Mouse (Mus musculus) left cerebral cortex, postnatal 14 days (tissue): ENCODE results near the gene Zfyve21. TPM values are rescaled to one million over a fixed set of nuclear protein-coding genes. Genes with fewer than 3 reads are reported as not detected.

ENCODE experiments used
- DNase-seq, 2 experiments: peaks; one replicate each; pipeline ENCODE4 v3.0.0; 2021 to 2022; ENCODE audit warnings: low spot score in 2 of 2, mixed read lengths in 1 of 2
- intact Hi-C: fragments of 180-260 bp; cut with DNase I; formaldehyde crosslinking; loops from one replicate; pipeline ENCODE4 v1.15.1; 2025
- total RNA-seq, 2 experiments: library from RNA; stranded (reverse); gene quantifications; 2 replicates each; pipeline ENCODE4 v1.2.3; 2021

Zfyve21 gene
- total RNA-seq, 2 experiments from 2014 or later, result 19.8 TPM

DNA sequence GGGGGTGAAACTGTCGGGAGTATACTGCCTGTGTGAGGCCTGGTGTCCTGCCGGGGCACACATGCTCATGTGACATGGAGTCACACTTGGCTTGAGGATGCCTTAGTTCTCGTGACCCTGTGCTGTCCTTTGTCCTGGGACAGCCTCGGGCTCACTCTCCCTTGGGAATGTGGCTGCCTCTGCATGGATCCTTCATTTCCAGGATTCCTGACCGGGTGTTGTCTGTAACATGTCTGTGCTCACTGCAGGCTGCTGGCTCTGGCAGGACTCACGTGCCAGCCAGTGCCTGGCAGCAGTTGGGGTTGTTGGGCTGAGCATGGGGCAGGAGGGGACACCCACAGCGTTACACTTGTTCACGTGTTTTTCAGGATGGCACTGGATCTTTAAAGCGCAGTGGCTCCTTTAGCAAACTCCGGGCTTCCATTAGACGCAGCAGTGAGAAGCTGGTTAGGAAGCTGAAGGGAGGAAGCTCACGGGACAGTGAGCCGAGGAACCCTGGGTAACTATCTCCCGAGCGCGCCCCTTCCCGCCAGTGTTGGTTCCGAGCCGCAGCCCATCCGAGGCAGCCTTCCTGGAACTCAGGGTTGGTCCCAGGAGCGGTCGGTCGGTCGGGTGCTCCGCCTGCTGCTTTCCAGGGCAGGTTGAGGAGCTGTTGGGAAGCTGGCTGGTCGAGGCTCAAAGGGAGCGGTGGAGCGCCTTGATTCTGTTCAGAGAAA is 18.6 kb upstream of the Zfyve21 start:
- intact Hi-C loops, result no loop called here
- DNase-seq, result peak in 1 of 2 experiments; percentile 48

DNA sequence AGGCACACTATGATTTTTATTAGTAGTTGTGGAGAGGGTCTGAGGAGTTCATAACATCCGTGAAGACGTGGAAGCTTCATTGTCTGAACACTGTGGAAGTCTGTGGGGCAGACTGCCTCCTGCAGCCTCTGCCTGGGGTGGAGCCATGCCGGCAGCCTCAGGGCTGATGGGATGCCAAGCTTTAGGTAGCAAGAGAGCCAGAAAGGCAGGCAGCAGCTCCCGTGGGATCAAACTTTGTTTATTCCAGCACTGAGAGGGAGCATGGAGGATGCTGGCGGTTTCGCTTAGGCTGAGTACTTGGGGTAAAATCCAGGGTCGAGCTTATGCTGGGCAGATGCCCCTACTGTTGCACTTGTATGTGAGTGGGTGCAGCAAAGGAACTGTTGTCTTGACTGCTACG is 16.7 kb upstream of the Zfyve21 start:
- DNase-seq, result no peak
- intact Hi-C loops, result no loop called here

DNA sequence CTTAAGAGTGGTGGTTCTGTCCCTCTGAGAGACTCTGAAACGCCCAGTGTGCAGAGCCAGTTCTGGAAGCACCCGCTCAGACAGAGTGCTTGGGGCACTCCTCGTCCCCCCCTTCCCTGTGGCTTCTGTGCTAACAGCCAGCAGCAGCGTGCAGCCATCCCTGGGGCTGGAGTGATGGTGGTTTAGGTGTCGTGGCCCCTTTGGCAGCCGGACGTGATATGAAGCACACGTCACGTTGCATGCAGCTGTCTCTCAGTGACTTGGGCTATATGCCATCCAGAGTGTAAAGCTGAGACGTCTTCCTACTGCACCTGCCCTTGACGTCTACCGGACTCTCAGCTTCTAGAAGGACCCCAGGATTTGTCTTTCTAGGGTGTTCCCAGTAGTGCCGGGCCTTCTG is 15.5 kb upstream of the Zfyve21 start:
- intact Hi-C loops, result no loop called here
- DNase-seq, result no peak

DNA sequence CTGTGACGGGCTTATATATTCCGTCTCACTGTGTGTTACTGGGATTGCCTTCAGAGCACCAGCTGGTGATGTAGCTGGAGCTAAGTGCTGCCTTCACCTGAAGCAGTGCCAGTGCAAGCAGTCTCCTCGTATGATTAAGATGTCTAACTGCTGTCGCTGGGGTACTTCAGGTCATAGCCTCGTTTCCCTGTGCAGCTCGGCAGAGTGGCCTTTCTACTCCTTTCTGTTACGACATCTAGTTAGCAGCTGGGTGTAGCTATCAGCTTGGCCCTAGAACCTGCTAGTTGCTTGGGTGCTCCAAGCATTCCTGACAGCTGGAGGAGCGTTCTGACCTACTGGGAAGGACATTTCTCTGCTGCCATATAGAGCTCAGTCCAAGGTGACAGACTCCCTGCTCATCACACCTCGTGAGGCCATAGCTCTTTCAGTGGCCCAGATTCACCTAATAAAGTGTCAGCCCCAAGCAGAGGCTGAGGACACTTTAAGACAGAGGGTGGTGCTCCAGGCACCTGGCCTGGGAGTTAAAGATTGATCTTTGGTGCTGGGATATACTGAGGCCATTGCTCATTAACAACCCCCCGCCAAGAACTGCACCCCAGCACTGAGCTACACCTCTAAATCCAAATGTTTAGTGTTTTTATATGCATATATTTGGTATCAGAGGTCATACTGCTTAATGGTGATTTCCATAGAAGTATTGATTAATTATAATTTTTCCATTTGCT is 13.3 kb upstream of the Zfyve21 start:
- intact Hi-C loops, result no loop called here
- DNase-seq, result peak in 1 of 2 experiments; percentile 54

DNA sequence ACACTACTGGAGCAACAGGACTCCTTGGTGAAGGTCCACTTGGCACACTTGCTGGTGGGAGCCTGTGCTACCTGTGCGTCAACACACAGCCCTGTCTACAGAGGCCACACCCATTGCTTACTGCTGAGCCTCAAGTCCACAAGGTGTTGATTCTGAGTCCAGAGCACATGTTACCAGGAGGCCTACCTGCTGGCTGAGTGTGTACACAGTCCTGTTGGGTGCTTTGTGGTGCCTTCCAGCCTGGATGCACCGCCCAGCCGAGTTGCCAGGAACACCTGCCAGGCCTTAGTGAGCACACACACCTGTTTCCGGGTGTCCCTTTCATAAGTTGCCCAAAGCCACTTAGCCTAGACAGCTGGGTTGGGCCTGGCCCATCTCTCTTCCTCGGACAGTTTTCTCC is 10.4 kb upstream of the Zfyve21 start:
- no peak for DNase-seq
- intact Hi-C loops, result no loop called here

DNA sequence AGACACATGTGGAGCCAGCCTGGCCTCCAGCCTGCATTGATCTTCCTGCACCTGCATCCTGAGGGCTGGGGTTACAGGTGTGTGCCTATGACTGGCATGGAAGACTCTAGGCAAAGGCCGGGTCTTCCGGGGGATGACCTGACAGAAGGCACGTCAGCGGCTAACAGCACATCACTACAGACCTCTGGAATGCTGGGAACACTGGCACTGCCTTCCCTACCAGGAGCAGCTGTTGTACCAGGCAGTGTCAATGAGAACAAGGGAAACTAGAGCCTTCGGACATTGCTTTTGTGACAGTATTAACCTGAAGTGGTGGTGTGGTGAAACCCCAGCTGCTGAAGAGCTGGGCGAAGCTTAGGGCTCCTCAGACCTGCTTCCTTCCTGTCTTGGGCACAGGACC is 5.2 kb upstream of the Zfyve21 start:
- intact Hi-C loops, result no loop called here
- no peak for DNase-seq

DNA sequence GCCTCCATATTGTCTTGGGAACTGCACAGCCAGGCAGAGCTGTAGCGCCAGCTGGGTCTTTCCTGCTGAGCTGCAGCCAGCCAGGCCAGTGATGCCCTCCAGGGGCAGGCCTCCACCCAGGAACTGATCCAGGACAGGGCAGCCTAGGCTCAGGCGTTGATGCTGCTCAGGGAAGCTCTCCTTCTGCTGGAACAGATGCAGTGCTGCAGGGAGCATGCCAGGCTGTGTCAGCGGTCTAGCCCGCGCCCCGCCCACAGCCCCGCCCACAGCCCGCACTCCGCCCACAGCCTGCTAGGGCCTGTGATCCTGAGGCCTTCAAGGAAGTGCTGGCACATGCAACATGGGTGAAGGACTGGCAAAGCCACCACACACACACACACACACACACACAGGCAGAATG is 4.2 kb upstream of the Zfyve21 start:
- peak; percentile 66 to 74 for DNase-seq
- intact Hi-C loops, result no loop called here

DNA sequence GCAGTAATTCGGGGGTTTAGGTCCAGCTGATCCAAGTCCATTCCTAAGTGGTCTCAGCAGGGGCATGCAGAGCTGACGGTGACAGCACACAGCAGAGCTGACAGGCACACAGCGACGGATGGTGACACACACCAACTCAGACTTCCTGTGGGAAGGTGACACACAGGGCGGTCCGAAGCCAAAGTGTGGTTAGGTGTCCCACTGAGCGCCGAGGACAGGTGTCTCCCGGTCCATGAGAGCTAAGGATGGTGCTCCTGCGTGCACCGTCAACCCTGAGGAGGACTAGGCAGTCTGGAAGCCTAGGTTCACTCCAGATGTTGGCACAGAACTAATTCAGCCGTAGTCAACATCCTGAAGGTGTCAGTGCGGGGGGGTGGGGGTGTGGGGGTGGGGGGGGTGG is 1.9 kb upstream of the Zfyve21 start:
- no peak for DNase-seq
- intact Hi-C loops, result no loop called here

DNA sequence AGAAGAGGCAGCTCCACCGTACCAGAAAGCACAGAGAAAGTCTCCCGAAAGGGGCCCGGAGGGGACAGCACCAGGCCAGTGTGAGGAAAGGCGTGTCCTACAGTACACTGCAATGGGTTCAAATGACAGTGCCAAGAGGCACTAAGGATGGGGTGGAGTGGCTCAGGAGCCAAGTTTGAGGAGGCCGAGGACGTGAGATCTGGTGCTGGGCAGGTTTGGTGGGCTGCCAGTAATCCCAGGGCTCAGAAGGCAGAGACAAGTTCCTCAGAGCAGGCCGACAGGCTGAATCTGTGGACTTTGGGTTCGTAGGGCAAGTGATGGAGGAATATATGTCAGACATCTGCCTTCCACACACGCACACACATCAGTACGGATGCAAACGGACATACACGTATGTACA is 1.4 kb upstream of the Zfyve21 start:
- intact Hi-C loops, result no loop called here
- DNase-seq, result no peak

DNA sequence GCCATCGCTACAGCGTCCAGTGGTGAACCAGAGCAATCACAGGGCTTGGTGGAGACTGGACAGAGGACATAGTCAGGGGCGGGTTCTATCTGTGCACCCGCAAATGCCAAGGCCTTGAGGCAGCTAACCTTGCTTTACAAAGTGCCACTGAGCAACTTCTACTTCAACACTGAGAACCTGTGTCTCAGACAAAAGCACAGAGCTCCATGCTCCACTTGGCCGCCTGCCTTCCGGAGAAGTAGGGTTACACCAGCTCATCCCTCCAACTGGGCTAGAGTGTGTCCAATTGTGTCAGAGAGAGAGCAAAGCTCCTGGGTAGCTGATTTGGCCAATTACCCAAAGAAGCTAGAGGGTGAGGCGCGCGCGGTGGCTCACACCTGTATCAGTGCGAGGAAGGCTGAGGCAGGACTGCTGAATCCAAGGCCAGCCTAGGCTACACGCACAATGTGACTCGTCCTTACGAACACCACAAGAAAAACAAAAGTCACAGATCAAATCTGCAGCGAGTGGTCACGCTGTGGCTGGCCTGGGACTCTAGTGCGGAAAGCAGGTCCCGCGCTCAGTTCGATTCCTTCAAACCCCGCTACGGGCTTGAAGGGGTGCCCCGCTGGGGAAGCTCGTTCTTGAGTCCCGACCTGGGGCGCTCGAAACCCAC is 732 bp upstream of the Zfyve21 start:
- intact Hi-C loops, result no loop called here
- no peak for DNase-seq

DNA sequence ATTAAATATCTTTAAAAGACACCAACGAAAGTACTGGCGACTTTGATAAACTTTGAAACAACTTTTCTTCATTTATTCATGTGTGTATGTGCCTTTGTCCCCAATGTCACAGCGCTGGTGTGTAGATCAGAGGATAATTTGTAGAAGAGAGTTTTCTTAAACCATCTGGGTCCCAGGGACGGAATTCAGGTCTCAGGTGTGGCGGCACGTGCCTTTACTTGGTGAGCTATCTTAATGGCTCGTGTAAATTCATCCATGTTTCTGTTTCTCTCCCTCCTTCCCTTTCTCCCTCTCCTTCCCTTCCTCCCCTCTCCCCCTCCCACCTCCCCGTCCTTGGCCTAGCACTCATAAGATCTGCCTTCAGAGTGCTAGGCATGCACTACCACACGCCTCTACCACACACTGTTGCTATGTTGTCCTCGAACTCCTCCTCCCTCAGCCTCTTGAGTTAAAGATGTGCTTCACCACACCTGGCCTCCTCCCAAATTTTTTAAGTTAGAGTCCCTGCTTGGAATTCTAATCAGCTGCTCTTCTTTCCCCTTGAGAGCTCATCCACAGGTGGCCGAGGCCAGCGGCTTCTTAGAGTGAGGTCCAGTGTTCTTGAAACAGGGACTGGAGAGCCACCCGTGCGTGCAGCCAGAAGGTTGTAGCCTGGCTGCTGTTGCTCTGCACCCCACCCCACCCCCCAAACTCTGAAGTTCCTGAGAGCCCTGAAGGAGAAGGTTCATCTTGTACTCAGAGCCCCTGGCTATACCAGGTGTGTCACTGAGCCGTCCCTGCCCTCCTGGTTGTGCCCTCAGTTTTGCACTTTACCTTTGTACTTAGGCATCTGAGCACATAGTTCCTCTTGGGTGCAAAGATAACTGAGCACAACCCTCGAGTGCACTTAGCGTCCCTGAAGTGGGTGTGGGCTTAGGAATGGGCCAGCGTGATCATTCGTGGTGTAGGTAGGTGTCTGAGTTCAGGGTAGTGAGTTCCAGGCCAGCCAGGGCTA is 1.1 kb downstream of the Zfyve21 start:
- intact Hi-C loops, result no loop called here
- DNase-seq, result no peak

DNA sequence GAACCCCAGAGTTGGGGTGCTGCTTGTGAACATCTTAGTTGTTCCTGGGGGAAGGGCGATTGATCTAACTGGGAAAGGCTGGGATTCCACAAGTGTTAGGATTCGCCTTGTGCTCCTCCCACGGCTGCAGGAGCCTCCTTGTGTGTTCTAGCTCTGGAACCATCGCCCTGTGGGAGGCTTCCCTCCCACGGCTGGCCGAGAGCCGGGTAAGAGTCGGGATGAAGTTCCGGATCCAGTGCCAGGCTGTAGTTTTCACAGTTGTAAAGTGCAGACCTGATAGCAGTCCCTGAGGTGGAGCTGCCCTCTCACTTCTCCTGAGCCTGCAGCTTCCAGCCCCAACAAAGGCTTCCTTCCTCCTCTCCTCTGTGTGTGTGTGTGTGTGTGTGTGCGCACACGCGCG is 2.6 kb downstream of the Zfyve21 start:
- peak; percentile 61 to 79 for DNase-seq
- intact Hi-C loops, result no loop called here

DNA sequence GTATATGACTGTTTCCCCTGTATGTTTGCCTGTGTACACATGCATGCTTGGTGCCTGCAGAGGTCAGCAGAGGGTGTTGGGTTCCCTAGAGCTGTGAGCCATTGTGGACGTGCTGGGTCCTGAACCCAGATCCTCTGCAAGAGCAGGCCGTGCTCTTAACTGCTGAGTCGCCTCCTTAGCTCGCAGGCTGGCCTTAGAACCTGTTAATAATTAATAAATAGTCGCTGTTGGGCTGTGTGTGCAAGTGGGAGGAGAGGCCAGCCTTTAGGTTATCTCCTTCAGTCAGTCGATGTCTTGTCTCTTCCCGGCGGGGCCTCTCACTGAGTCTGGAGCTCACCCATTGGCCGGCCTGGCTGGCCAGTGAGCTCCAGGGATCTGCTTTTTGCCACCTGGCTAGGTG is 3.0 kb downstream of the Zfyve21 start:
- DNase-seq, result no peak

DNA sequence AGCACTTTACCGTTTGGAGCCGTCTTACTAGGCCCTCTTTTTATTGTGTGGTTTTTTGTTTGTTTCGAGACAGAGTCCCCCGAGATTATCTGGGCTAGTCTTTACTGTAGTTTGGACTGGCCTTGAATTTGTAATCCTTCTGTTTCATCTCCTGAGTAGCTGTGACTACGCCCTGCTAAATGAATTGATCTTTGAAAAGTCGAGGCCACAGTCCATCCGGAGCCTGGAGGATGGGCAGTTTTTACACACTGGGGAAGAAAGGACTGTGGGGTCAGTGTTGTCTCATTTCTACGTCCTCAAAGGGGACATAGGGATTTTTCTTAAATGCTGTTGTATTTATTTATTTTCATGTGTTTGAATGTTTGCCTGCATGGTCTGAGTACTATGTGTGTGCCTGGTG is 4.0 kb downstream of the Zfyve21 start:
- intact Hi-C loops, result no loop called here

More for the DNA sequence above, 3.0 kb downstream of the Zfyve21 start:
- intact Hi-C loops, result no loop called here

DNA sequence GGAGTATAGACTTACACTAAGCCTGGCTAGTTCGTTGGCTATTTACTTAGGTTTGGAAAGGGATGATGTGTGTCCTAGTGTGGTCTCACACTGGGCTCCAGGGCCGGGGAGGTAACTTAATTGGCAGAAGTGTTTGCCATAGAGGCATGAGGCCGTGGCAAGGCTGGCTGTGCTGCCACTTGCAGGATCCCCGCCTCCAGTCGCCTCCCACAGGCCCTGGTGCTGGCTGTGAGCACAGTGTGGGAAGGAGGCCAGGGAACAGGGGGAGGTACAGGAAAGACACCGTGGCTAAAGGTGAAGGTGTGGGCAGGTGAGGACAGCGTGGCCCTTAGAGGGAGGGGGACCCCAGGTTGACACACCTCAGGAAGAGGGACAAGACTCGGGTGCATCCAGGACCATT is 6.0 kb downstream of the Zfyve21 start:
- intact Hi-C loops, result no loop called here
- DNase-seq, result no peak

More for the DNA sequence above, 4.0 kb downstream of the Zfyve21 start:
- DNase-seq, result no peak

DNA sequence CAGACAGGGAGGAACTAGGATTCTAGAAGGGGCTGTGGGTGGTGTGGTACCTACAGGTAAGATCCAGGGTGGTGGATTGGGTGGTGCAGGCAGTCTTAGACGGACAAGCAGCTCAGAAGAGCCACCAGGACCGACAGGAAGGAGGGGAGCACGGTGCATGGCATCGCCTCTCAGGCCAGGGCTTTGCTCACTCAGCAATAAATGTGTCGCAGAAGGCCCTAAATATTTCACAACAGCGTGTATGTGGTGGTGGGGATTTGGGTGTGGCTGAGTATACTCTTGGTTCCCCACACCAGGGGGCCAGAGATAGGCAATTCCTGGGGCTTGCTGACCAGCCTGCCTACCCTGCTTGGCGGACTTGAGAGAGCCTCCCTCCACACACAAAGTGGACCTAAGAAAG is 6.7 kb downstream of the Zfyve21 start:
- intact Hi-C loops, result no loop called here
- DNase-seq, result no peak

DNA sequence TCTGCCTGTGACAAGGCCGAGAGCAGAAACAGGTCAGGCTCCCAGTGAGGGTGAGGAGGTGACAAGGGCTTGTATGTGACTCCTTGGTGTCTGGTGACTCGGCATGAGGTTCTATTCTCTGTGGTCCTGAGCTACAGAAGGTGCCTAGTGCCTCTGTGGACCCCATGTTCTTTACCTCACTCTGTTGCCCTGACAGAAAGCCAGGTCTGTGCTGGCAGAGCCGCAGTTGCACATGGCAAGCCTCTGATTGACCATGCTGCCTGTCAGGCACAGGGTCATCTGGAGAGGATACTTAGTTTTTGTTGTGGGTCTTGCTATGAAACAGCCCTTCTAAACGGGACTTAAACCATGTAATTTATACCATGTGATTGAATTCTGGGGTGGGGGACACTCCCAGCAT is 8.0 kb downstream of the Zfyve21 start:
- DNase-seq, result no peak
- intact Hi-C loops, result no loop called here

DNA sequence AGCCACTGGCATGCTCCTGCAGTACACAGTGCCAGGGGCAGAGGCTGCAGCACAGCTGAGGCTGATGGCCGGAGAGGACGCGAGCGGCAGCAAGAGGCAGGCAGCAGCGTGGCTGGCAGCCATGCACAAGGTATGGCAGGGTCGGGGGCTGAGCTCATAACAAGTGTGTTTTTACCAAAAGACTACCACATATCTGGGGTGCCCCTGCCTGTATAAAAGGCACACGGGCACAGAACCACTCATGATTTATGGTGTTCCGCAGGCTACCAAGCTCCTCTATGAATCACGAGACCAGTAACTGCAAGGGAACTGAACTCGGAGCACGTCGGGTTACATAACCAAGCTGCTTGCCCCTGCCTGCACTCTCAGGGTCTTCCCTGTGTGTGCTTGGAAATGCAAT is 13.6 kb downstream of the Zfyve21 start:
- intact Hi-C loops, result no loop called here
- DNase-seq, result no peak

DNA sequence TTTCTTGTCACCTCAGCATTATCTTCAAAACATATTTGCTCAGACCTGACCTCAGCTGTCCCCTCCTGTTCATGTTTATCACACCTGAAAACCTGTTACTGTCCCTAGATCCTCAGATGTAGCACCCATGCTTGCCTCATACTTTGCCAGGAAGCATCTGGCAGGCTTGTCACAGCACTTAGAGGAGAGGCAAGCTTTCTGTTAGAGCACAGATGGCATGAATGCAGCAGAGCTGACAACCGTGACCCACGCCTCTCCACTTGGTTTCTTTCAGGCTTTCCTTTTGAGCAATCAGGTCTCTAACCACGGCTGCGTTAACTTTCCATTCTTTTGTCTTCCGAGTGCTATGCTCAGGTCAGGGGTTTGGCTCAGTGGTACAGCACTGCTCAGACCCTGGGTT is 15.5 kb downstream of the Zfyve21 start:
- no peak for DNase-seq
- intact Hi-C loops, result no loop called here

DNA sequence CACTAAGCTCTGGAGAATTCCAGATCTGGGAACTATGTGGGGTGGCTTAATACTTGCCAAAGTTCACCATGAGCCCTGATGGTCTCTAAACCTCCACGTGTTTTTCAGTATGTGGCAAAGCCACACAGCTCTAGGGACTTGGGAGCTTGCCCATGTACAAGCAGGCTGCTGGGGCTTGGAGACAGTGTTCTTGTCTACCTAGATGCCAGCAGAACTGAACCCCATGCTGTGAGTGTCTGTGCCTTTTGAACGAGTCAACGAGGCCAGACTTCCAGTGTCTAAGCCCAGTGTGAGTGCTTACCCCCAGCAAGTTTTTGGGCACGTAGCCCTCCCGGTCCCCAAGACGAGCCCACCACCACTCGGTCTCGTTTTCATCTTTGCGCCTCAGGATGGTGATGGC is 16.0 kb downstream of the Zfyve21 start:
- intact Hi-C loops, result no loop called here
- DNase-seq, result no peak
